ENCODE assay signal across 8 mouse cellular contexts in genomic region chr7:16051883-16052595, GRCm38 (mm10). TPM values are rescaled to one million over a fixed set of nuclear protein-coding genes. Genes with fewer than 3 reads are reported as not detected.
DNase-seq lines count a peak whose midpoint lies in the region; ATAC-seq and TF ChIP-seq lines count a peak whose summit lies in the region.

No protein-coding gene starts in this region.

- no peak for TF ChIP-seq EP300 in MEL (IDR thresholded peaks at IDR 0.05; ENCODE audit: low read depth in 1 of 2, low read length in 2 of 2)
- no peak for TF ChIP-seq EP300 in lung, postnatal 0 days (IDR thresholded peaks at IDR 0.05)

- no peak; a peak in 2 of 4 replicates for TF ChIP-seq POLR2A in MEL (IDR thresholded peaks at IDR 0.05; ENCODE audit: control insufficient read depth in 1 of 2, insufficient read depth in 1 of 2, low read depth in 1 of 2, low read length in 2 of 2, poor library complexity in 1 of 2)

- peak; percentile 73 to 87 (median 78) for TF ChIP-seq CTCF in MEL (IDR thresholded peaks at IDR 0.05 in 2 of 3, conservative IDR thresholded peaks at IDR 0.05 in 1 of 3; ENCODE audit: control insufficient read depth in 1 of 3, insufficient read depth in 1 of 3, low read depth in 2 of 3, low read length in 3 of 3, poor library complexity in 1 of 3, severe bottlenecking in 1 of 3)
- peak; percentile 78 for TF ChIP-seq CTCF in forebrain, postnatal 0 days (IDR thresholded peaks at IDR 0.05; ENCODE audit: low read depth)
- peak; percentile 88 for TF ChIP-seq CTCF in lung, postnatal 0 days (IDR thresholded peaks at IDR 0.05)

- no peaks in the 10 kb centered on the region for H3K27me3 ChIP-seq in MEL (ENCODE audit: control insufficient read depth in 1 of 2, insufficient read depth in 2 of 2, low read length in 2 of 2)
- H3K27me3 ChIP-seq in forebrain, postnatal 0 days (ENCODE audit: insufficient read depth, low read length), result no peaks in the 10 kb centered on the region
- no peaks in the 10 kb centered on the region for H3K27me3 ChIP-seq in lung, postnatal 0 days (replicated peaks; ENCODE audit: insufficient read depth, low read length)

- H3K36me3 ChIP-seq in MEL (ENCODE audit: control insufficient read depth in 1 of 2, insufficient read depth in 2 of 2, low read length in 2 of 2), result peaks cover 0 to 19% of the 10 kb centered on the region in 2 experiments; a peak in 2 of 4 replicates
- no peaks in the 10 kb centered on the region for H3K36me3 ChIP-seq in forebrain, postnatal 0 days (ENCODE audit: insufficient read depth)
- no peaks in the 10 kb centered on the region for H3K36me3 ChIP-seq in lung, postnatal 0 days (ENCODE audit: insufficient read depth, low read length)

- WGBS in forebrain, postnatal 0 days, result 5% methylated on average over 19 of the region's 19 CpGs
- WGBS in lung, postnatal 0 days, result 2% methylated on average over 19 of the region's 19 CpGs

- peaks cover 27% of the 10 kb centered on the region for H3K79me2 ChIP-seq in MEL (ENCODE audit: control insufficient read depth, insufficient read depth, low read length, poor library complexity)

- H3K9me3 ChIP-seq in MEL (replicated peaks; ENCODE audit: insufficient read depth, low read length), result no peaks in the 10 kb centered on the region
- no peaks in the 10 kb centered on the region for H3K9me3 ChIP-seq in forebrain, postnatal 0 days (ENCODE audit: low read length)
- no peaks in the 10 kb centered on the region for H3K9me3 ChIP-seq in lung, postnatal 0 days (ENCODE audit: low read length)

- H3K4me2 ChIP-seq in forebrain, postnatal 0 days (ENCODE audit: low read depth), result peak overlapping the region; percentile 52
- H3K4me2 ChIP-seq in lung, postnatal 0 days (replicated peaks; ENCODE audit: low read depth, low read length), result peak overlapping the region; percentile 86

- H3K4me3 ChIP-seq in MEL (ENCODE audit: control insufficient read depth in 1 of 2, insufficient read depth in 1 of 2, low read depth in 2 of 2, low read length in 2 of 2), result peak overlapping the region; percentile 69 to 80
- H3K4me3 ChIP-seq in forebrain, postnatal 0 days (ENCODE audit: low read depth, low read length), result peak overlapping the region; percentile 43
- peak overlapping the region; percentile 55 for H3K4me3 ChIP-seq in lung, postnatal 0 days (ENCODE audit: low read depth, low read length)

- H3K4me1 ChIP-seq in MEL (ENCODE audit: control insufficient read depth in 1 of 2, insufficient read depth in 2 of 2, low read length in 2 of 2), result peaks cover 2 to 22% of the 10 kb centered on the region in 2 experiments; a peak in 2 of 4 replicates
- peaks cover 20% of the 10 kb centered on the region for H3K4me1 ChIP-seq in forebrain, postnatal 0 days (ENCODE audit: insufficient read depth)
- peaks cover 15% of the 10 kb centered on the region; the same call in 1 of the 2 replicates for H3K4me1 ChIP-seq in lung, postnatal 0 days (ENCODE audit: insufficient read depth, low read depth, low read length)

- ATAC-seq in forebrain, postnatal 0 days, result no peak
- ATAC-seq in lung, postnatal 0 days, result peak; percentile 39

- DNase-seq in MEL (ENCODE audit: low read depth, low spot score), result peak; percentile 94
- DNase-seq in cerebellum, adult 18-20 months, result peak; percentile 81 to 83
- peak; percentile 76 for DNase-seq in forebrain, postnatal 0 days
- DNase-seq in heart, postnatal 4 days, result peak; percentile 88
- peak; percentile 72 for DNase-seq in layer of hippocampus, adult 9-11 months
- DNase-seq in lung, postnatal 0 days (ENCODE audit: low spot score), result peak; percentile 91
- DNase-seq in ovary, postnatal 14 days (ENCODE audit: low spot score), result peak; percentile 63
- DNase-seq in thymus, postnatal 10 days (ENCODE audit: low spot score in 2 of 2), result peak; percentile 80 to 87

- peak overlapping the region; percentile 96 for H3K27ac ChIP-seq in MEL (ENCODE audit: control insufficient read depth, low read depth, low read length)
- peak overlapping the region; percentile 66 for H3K27ac ChIP-seq in forebrain, postnatal 0 days (ENCODE audit: low read depth, low read length)
- H3K27ac ChIP-seq in lung, postnatal 0 days (ENCODE audit: low read length), result peak overlapping the region; percentile 94

- peak; percentile 60 for TF ChIP-seq RAD21 in MEL (IDR thresholded peaks at IDR 0.05; ENCODE audit: low read depth, low read length)

- peak overlapping the region; percentile 93 for H3K9ac ChIP-seq in MEL (ENCODE audit: control insufficient read depth, low read depth, low read length, poor library complexity, severe bottlenecking)
- peak overlapping the region; percentile 39 for H3K9ac ChIP-seq in forebrain, postnatal 0 days
- peak overlapping the region; percentile 51 for H3K9ac ChIP-seq in lung, postnatal 0 days (replicated peaks; ENCODE audit: low read depth)

TF ChIP-seq in MEL, 35 proteins besides CTCF, POLR2A, EP300 and RAD21:
- TF ChIP-seq POLR2AphosphoS2 (IDR thresholded peaks at IDR 0.05; ENCODE audit: low read length) (no peak), E2F4 (IDR thresholded peaks at IDR 0.05; ENCODE audit: borderline replicate concordance, low read depth, low read length) (no peak), KAT2A (conservative IDR thresholded peaks at IDR 0.05; ENCODE audit: low read depth, low read length) (peak; percentile 47; the same call in 1 of the 2 replicates), MYC (IDR thresholded peaks at IDR 0.05; ENCODE audit: low read depth, low read length) (0 out of 2 replicates have a peak, but pooled peaks have one; percentile 46), NELFE (IDR thresholded peaks at IDR 0.05; ENCODE audit: low read depth, low read length) (0 out of 2 replicates have a peak, but pooled peaks have one; percentile 19), MAZ (IDR thresholded peaks at IDR 0.05; ENCODE audit: low read depth, low read length) (no peak), SIN3A (IDR thresholded peaks at IDR 0.05; ENCODE audit: low read length) (peak; percentile 85), NRF1 (IDR thresholded peaks at IDR 0.05; ENCODE audit: insufficient read depth, low read depth, low read length, poor library complexity, severe bottlenecking) (no peak), ZC3H11A (IDR thresholded peaks at IDR 0.05; ENCODE audit: low read depth, low read length) (0 out of 2 replicates have a peak, but pooled peaks have one; percentile 13), TBP (IDR thresholded peaks at IDR 0.05; ENCODE audit: low read depth, low read length) (peak; percentile 32; the same call in 1 of the 2 replicates), CHD1 (IDR thresholded peaks at IDR 0.05; ENCODE audit: low read depth, low read length) (0 out of 2 replicates have a peak, but pooled peaks have one; percentile 39), MAX (IDR thresholded peaks at IDR 0.05; ENCODE audit: low read length) (peak; percentile 86), BHLHE40 (IDR thresholded peaks at IDR 0.05; ENCODE audit: borderline replicate concordance, low read depth, low read length) (no peak), MAFK (IDR thresholded peaks at IDR 0.05; ENCODE audit: borderline replicate concordance, low read depth, low read length) (no peak), CHD2 (IDR thresholded peaks at IDR 0.05; ENCODE audit: low read length) (no peak), ZMIZ1 (IDR thresholded peaks at IDR 0.05; ENCODE audit: low read depth, low read length) (peak; percentile 79; the same call in 1 of the 2 replicates), MXI1 (IDR thresholded peaks at IDR 0.05; ENCODE audit: low read depth, low read length) (peak; percentile 95), MYB (IDR thresholded peaks at IDR 0.05; ENCODE audit: low read depth, low read length) (no peak), SMC3 (IDR thresholded peaks at IDR 0.05; ENCODE audit: low read depth, low read length) (peak; percentile 76), HCFC1 (IDR thresholded peaks at IDR 0.05; ENCODE audit: low read depth, low read length) (peak; percentile 45; the same call in 1 of the 2 replicates), MEF2A (IDR thresholded peaks at IDR 0.05; ENCODE audit: extremely low read depth, insufficient replicate concordance, low read depth, low read length, poor library complexity, severe bottlenecking) (no peak), USF1 (IDR thresholded peaks at IDR 0.05; ENCODE audit: low read depth, low read length) (peak; percentile 65; the same call in 1 of the 2 replicates), GATA1 (IDR thresholded peaks at IDR 0.05; ENCODE audit: low read depth, low read length) (peak; percentile 74)

RNA-seq across cellular contexts. Expression of gene Bicra, which starts 4.3 kb away (rescaled TPM):
- total RNA-seq in MEL (2012; rRNA removed), result 0.81 and 1.5 TPM in 2 replicates
- polyA plus RNA-seq in MEL (2012; ENCODE audit: insufficient read depth in 1 of 2, insufficient read length in 2 of 2, low read depth in 1 of 2, low replicate concordance in 2 of 2, missing spikeins in 1 of 2), result 10 to 100 TPM in 1 of 2 experiments, not detected in 1; 14.1 TPM
- 3.2 and 5.0 TPM in 2 replicates for total RNA-seq in forebrain, postnatal 0 days (2014; rRNA removed)
- 3.6 and 5.8 TPM in 2 replicates for polyA plus RNA-seq in forebrain, postnatal 0 days (2015; fragmentation: Nextera tagmentation; extraction: Ambion mirVana)
- 1 to 10 TPM; 7.6 to 7.8 TPM for total RNA-seq in heart, postnatal 4 days (2021)
- 2.3 and 3.1 TPM in 2 replicates for polyA plus RNA-seq in lung, postnatal 0 days (2015; fragmentation: Nextera tagmentation; extraction: Ambion mirVana)

RNA-seq across cellular contexts. Expression of gene Zfp541, which starts 9.6 kb away (rescaled TPM):
- not detected in 2 replicates for total RNA-seq in MEL (2012; rRNA removed)
- polyA plus RNA-seq in MEL (2012; ENCODE audit: insufficient read depth in 1 of 2, insufficient read length in 2 of 2, low read depth in 1 of 2, low replicate concordance in 2 of 2, missing spikeins in 1 of 2), result under 1 TPM in 1 of 2 experiments, not detected in 1; 0.01 TPM
- 0.10 and 0.15 TPM in 2 replicates for total RNA-seq in forebrain, postnatal 0 days (2014; rRNA removed)
- polyA plus RNA-seq in forebrain, postnatal 0 days (2015; fragmentation: Nextera tagmentation; extraction: Ambion mirVana), result 0.04 and 0.17 TPM in 2 replicates
- total RNA-seq in heart, postnatal 4 days (2021), result not detected
- polyA plus RNA-seq in lung, postnatal 0 days (2015; fragmentation: Nextera tagmentation; extraction: Ambion mirVana), result not detected in 2 replicates

RNA-seq across cellular contexts. Expression of gene Napa, which starts 46.2 kb away (rescaled TPM):
- 52.6 and 56.1 TPM in 2 replicates for total RNA-seq in MEL (2012; rRNA removed)
- polyA plus RNA-seq in MEL (2012; ENCODE audit: insufficient read depth in 1 of 2, insufficient read length in 2 of 2, low read depth in 1 of 2, low replicate concordance in 2 of 2, missing spikeins in 1 of 2), result 100 to 1,000 TPM in 1 of 2 experiments, not detected in 1; 132 TPM
- total RNA-seq in forebrain, postnatal 0 days (2014; rRNA removed), result 159 and 270 TPM in 2 replicates
- polyA plus RNA-seq in forebrain, postnatal 0 days (2015; fragmentation: Nextera tagmentation; extraction: Ambion mirVana), result 211 and 222 TPM in 2 replicates
- 100 to 1,000 TPM in 1 of 2 experiments, 10 to 100 TPM in 1; 90.4 to 104 TPM for total RNA-seq in heart, postnatal 4 days (2021)
- polyA plus RNA-seq in lung, postnatal 0 days (2015; fragmentation: Nextera tagmentation; extraction: Ambion mirVana), result 154 TPM in 2 replicates

Comparison
In these comparisons a context has a peak if more than half of its experiments do, and no peak if none do; other contexts are left out.
1. H3K9ac ChIP-seq: peak in every context shown above with its lines; median percentile 93 in MEL; 51 in lung, postnatal 0 days; 39 in forebrain, postnatal 0 days.